Mouse (Mus musculus) ES-E14 (cell line): ENCODE measurements around the gene Fars2. TPM values are rescaled to one million over a fixed set of nuclear protein-coding genes. Genes with fewer than 3 reads are reported as not detected.

Experiments used
- DNase-seq: peaks from one replicate; pipeline ENCODE4 v3.0.0-alpha.2; 2013; ENCODE audit warnings: low read depth, low spot score
- H3K27ac ChIP-seq: 2 replicates; pipeline ENCODE4 v1.5.1; 2012; ENCODE audit warnings: low read depth, mild to moderate bottlenecking, low read length, moderate library complexity, mixed read lengths; ENCODE audit not compliant: poor library complexity, insufficient read depth, severe bottlenecking
- H3K36me3 ChIP-seq: 2 replicates; pipeline ENCODE4 v1.6.1; 2012; ENCODE audit warnings: mild to moderate bottlenecking, low read length, moderate library complexity, mixed read lengths; ENCODE audit not compliant: control insufficient read depth, poor library complexity, insufficient read depth, severe bottlenecking
- H3K4me1 ChIP-seq, 2 experiments: fragments of 150-350 bp in 1 of 2; sonication (generic) in 1 of 2; 2 replicates each; pipeline ENCODE4 v1.6.1; 2012; ENCODE audit warnings: low read length in 2 of 2, mild to moderate bottlenecking in 1 of 2, mixed read lengths in 1 of 2; ENCODE audit not compliant: control insufficient read depth in 2 of 2, insufficient read depth in 2 of 2, poor library complexity in 1 of 2
- H3K4me3 ChIP-seq, 2 experiments: fragments of 150-350 bp in 1 of 2; sonication (generic) in 1 of 2; 2 replicates each; pipeline ENCODE4 v1.5.1; 2012; ENCODE audit warnings: low read length in 2 of 2, low read depth in 1 of 2, mild to moderate bottlenecking in 1 of 2, mixed read lengths in 1 of 2; ENCODE audit not compliant: insufficient read depth in 1 of 2, poor library complexity in 1 of 2, severe bottlenecking in 1 of 2
- H3K9ac ChIP-seq: 2 replicates; pipeline ENCODE4 v1.6.1; 2012; ENCODE audit warnings: low read depth, mild to moderate bottlenecking, low read length, mixed read lengths; ENCODE audit not compliant: poor library complexity, insufficient read depth, severe bottlenecking
- H3K9me3 ChIP-seq: fragments of 150-350 bp; sonication (generic); 2 replicates; pipeline ENCODE4 v1.6.1; 2012; ENCODE audit warnings: low read depth, mild to moderate bottlenecking, low read length; ENCODE audit not compliant: control insufficient read depth, insufficient read depth
- CHD2 ChIP-seq: IDR thresholded peaks from 2 replicates; pipeline ENCODE4 v1.6.1; 2014; ENCODE audit warnings: mild to moderate bottlenecking, low read depth, low read length, inconsistent platforms
- HCFC1 ChIP-seq: IDR thresholded peaks from 2 replicates; pipeline ENCODE4 v1.6.1; 2012; ENCODE audit warnings: low read length, inconsistent platforms, borderline replicate concordance; ENCODE audit not compliant: insufficient read depth
- MAFK ChIP-seq: IDR thresholded peaks from 2 replicates; pipeline ENCODE4 v1.6.1; 2014; ENCODE audit warnings: mild to moderate bottlenecking, low read depth, low read length, inconsistent platforms; ENCODE audit not compliant: insufficient read depth
- ZC3H11A ChIP-seq: IDR thresholded peaks from 2 replicates; pipeline ENCODE4 v1.6.1; 2012; ENCODE audit warnings: low read depth, mild to moderate bottlenecking, inconsistent platforms, low read length, borderline replicate concordance
- ZNF384 ChIP-seq: IDR thresholded peaks from 2 replicates; pipeline ENCODE4 v1.6.1; 2012; ENCODE audit warnings: low read depth, low read length, inconsistent platforms
- in situ Hi-C, 2 experiments: fragments of 600-800 bp; cut with MboI; formaldehyde crosslinking; loops; one replicate each; pipeline ENCODE4 v1.15.1; 2025; ENCODE audit warnings: low sequenced_read_pairs in 2 of 2, inconsistent platforms in 1 of 2; ENCODE audit not compliant: unreplicated experiment in 2 of 2
- total RNA-seq: library from RNA; depleted of rRNA; stranded (reverse); fragments of 300-350 nt; gene quantifications from 2 replicates; pipeline ENCODE4 v1.2.3, GENCODE M21; 2012

Fars2 gene
- total RNA-seq, 1 experiment: 22.0 TPM

DNA sequence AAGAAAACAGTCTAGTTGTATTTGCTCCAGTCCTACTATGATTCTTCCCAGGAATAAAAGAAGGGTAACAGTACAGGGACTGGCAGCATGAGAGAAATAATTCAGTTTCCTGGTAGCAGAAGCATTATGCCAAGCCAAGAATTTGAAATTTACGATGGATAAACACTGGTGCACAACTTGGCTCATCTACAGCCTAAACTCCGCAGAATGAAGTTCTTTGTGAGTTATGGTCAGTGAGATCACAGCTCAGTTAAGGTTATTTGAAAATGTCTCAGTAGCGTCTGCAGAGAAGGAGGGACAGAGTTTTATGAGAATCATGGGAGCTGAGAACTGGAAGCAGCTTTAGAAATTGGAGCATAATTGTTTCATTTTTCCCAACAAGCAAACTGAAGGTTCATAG is 31.2 kb upstream of the Fars2 start:
- no peaks in the 10 kb centered on the region for H3K9me3 ChIP-seq
- H3K9ac ChIP-seq: no peak overlapping the region
- no peaks in the 10 kb centered on the region; the same call in 1 of the 2 replicates for H3K36me3 ChIP-seq
- H3K4me3 ChIP-seq: no peak overlapping the region
- in situ Hi-C loops: no loop called here
- no peak overlapping the region for H3K27ac ChIP-seq
- no peak for DNase-seq
- no peak for TF ChIP-seq ZNF384
- TF ChIP-seq ZC3H11A: no peak
- TF ChIP-seq CHD2: no peak
- TF ChIP-seq MAFK: no peak
- TF ChIP-seq HCFC1: no peak
- H3K4me1 ChIP-seq: no peaks in the 10 kb centered on the region

DNA sequence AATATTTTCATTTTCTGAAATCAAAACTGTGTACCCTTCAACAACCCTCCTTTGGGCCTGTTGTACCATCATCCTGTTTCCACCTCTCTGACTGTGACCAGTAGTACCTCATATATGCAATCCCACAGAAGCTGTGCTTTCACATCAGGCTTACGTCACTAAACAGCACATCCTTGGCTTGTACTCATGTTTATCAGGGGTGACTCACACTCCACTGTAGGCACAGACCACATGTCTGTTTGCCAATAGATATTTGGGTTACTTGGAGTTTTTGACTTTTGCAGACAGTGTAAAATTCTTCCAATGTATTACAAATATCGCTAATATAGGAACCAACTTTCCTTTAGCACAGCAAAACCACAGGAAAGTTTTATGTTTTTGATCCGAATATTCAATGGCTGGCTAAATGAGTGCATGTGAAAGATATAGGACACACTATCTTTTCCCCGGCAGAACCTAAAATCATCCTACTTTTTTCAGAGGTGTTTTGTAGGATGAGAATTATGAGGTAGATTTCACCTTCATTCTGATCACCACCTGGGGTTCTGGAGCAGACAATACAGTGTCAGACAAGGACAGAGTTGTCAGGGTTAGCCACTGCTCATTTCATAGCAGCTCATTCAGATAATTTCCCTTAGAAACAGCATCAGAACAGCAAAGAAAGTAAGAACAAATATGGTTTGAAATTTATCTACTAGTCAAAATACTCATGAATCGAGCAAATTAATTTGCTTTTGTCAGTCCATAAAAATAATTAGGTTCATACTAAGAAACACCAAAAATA is 30.4 kb upstream of the Fars2 start:
- TF ChIP-seq ZNF384 (no peak), ZC3H11A (no peak), CHD2 (no peak), HCFC1 (no peak), MAFK (no peak)
- H3K4me1 ChIP-seq: no peaks in the 10 kb centered on the region
- no peak for DNase-seq
- no peak overlapping the region for H3K9ac ChIP-seq
- H3K36me3 ChIP-seq: peaks cover 2% of the 10 kb centered on the region
- no peak overlapping the region for H3K4me3 ChIP-seq
- no peak overlapping the region for H3K27ac ChIP-seq
- in situ Hi-C loops: no loop called here
- no peaks in the 10 kb centered on the region for H3K9me3 ChIP-seq

DNA sequence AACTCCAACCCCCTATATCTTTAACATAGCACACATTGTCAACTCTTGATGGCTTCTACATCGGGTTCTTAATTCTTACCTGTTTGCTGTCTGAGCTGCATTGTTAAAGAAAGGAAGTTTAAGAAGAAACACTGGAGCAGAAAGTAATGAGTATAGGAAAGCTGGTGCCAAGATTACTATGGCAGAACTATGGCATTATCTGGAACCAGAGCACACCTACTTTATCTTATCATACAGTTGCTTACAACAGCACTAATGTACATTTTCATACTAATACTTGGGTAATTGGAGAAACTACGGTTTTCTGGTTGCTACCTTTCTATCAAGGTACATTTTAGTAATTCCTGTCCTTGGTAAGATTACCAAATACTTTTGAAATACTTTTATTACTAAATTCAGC is 29.8 kb upstream of the Fars2 start:
- H3K36me3 ChIP-seq: peaks cover 2% of the 10 kb centered on the region
- no peak overlapping the region for H3K9ac ChIP-seq
- H3K9me3 ChIP-seq: no peaks in the 10 kb centered on the region
- no peak overlapping the region for H3K4me3 ChIP-seq
- TF ChIP-seq ZNF384: no peak
- TF ChIP-seq MAFK: no peak
- TF ChIP-seq CHD2: no peak
- TF ChIP-seq ZC3H11A: no peak
- TF ChIP-seq HCFC1: no peak
- H3K4me1 ChIP-seq: no peaks in the 10 kb centered on the region
- H3K27ac ChIP-seq: no peak overlapping the region
- DNase-seq: no peak
- in situ Hi-C loops: no loop called here

DNA sequence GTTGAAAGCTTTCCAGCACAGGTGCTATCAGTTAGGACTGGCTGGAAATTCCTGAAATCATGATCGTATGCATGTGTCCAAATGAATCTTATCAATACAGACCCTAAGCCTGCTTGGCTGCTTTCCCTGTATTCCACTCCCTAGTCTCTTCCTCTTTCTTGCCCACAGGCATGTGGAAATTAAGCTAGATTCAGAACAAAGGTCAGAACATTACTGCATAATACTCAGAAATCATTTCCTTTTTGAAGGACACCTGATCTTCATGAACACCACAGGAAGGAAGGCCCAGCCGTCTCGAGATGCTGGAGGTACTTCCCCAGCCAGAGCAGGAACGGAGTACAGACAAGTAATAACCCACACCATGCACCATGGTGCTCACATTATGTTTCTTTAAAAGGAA is 29.0 kb upstream of the Fars2 start:
- no peak overlapping the region for H3K27ac ChIP-seq
- H3K9me3 ChIP-seq: no peaks in the 10 kb centered on the region
- peaks cover 2% of the 10 kb centered on the region for H3K36me3 ChIP-seq
- no peak overlapping the region for H3K9ac ChIP-seq
- no peak overlapping the region for H3K4me3 ChIP-seq
- in situ Hi-C loops: no loop called here
- no peak for DNase-seq
- no peak for TF ChIP-seq ZNF384
- no peak for TF ChIP-seq ZC3H11A
- no peak for TF ChIP-seq HCFC1
- no peak for TF ChIP-seq MAFK
- TF ChIP-seq CHD2: no peak
- H3K4me1 ChIP-seq: no peaks in the 10 kb centered on the region
